Mouse (Mus musculus): ENCODE data around the gene Npb.

DNA sequence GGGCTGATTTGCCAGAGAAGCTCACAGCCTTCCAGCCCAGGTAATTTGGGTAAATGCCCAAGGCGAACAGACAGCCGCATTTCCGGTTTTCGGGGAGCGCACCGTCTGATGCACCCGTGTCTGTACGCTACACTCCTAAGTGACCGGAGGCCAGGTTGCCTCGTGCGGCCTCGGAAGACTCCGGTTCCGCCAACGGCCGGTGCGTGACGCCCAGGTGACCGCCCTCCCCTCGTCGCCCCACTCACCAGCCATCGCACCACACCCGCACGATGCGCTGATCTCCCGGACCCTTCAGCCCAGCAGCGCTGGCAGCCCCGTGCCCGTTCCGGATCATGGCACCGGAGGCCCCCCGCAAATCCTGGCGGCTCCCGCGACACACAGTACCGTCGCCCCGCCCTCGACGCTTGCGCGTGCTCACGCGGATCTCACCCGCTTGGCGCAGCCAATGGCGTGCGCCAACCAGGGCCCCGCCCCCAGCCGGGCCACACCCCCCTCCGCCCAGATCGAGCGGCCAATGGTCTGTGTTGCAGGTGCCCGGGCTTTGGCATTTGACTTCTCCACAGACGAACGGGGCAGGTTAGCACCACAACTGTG is 9.3 kb downstream of the Npb start, which contains the start of gene Pcyt2:
- TF ChIP-seq TAL1 (conservative IDR thresholded peaks at IDR 0.05; ENCODE audit: low read depth, low read length), result no peak
- TF ChIP-seq CTCF (IDR thresholded peaks at IDR 0.05; ENCODE audit: low read depth, low read length), result no peak
- no peak for TF ChIP-seq GATA2 (IDR thresholded peaks at IDR 0.05; ENCODE audit: borderline replicate concordance, low read depth, low read length)
- TF ChIP-seq GATA1 (IDR thresholded peaks at IDR 0.05; ENCODE audit: borderline replicate concordance, low read length), result no peak
- no peak for TF ChIP-seq POLR2AphosphoS5 (IDR thresholded peaks at IDR 0.05; ENCODE audit: insufficient replicate concordance, low read depth, low read length)
